Mouse (Mus musculus) right cerebral cortex, adult 18-20 months (tissue): ENCODE data around the gene Ddr1.
A peak's percentile ranks its signal among the peaks of the same experiment; 100 is the strongest.

ENCODE experiments used
- DNase-seq: peaks from one replicate; pipeline ENCODE4 v3.0.0; 2022; ENCODE audit warnings: mixed read lengths

Gene Ddr1

GRCm38 (mm10) chr17:35689936-35690645 is 14.3 kb downstream of the Ddr1 start:
- DNase-seq = no peak

- DNase-seq = no peak
Observed at GRCm38 (mm10) chr17:35688347-35689175, 15.9 kb downstream of the Ddr1 start.

- no peak for DNase-seq
Observed at GRCm38 (mm10) chr17:35685061-35685460, 19.4 kb downstream of the Ddr1 start.

GRCm38 (mm10) chr17:35681986-35682385 is 22.4 kb downstream of the Ddr1 start:
- DNase-seq = no peak

- no peak for DNase-seq
Observed at GRCm38 (mm10) chr17:35680591-35680990, 23.8 kb downstream of the Ddr1 start.

- peak; percentile 94 for DNase-seq
Observed at GRCm38 (mm10) chr17:35673416-35674035, 30.9 kb downstream of the Ddr1 start, which contains the start of gene Gtf2h4. Gtf2h4 (minus strand) TSS chr17:35673739.

- DNase-seq = no peak
Observed at GRCm38 (mm10) chr17:35672527-35672926, 31.9 kb downstream of the Ddr1 start.

- DNase-seq = no peak
Observed at GRCm38 (mm10) chr17:35671846-35672245, 32.6 kb downstream of the Ddr1 start.

- no peak for DNase-seq
Observed at GRCm38 (mm10) chr17:35669731-35670130, 34.7 kb downstream of the Ddr1 start.

- peak; percentile 97 for DNase-seq
Observed at GRCm38 (mm10) chr17:35667334-35668065, 36.9 kb downstream of the Ddr1 start, which contains the start of gene Vars2. Vars2 (minus strand) TSS chr17:35667592.

- DNase-seq = no peak
Observed at GRCm38 (mm10) chr17:35666851-35667256, 37.6 kb downstream of the Ddr1 start.

- DNase-seq = peak; percentile 55
Observed at GRCm38 (mm10) chr17:35665957-35666515, 38.4 kb downstream of the Ddr1 start.

- DNase-seq = no peak
Observed at GRCm38 (mm10) chr17:35653086-35653485, 51.3 kb downstream of the Ddr1 start.

- no peak for DNase-seq
Observed at GRCm38 (mm10) chr17:35649429-35649828, 55.0 kb downstream of the Ddr1 start.

- no peak for DNase-seq
Observed at GRCm38 (mm10) chr17:35643609-35644236, 60.7 kb downstream of the Ddr1 start, which contains the start of gene Mucl3. Mucl3 (minus strand) TSS chr17:35643695.

- DNase-seq = no peak
Observed at GRCm38 (mm10) chr17:35639352-35639751, 65.1 kb downstream of the Ddr1 start.

GRCm38 (mm10) chr17:35638475-35639190 is 65.8 kb downstream of the Ddr1 start:
- DNase-seq = peak; percentile 44

GRCm38 (mm10) chr17:35636363-35636762 is 68.1 kb downstream of the Ddr1 start:
- peak; percentile 29 for DNase-seq

GRCm38 (mm10) chr17:35635699-35636111 is 68.7 kb downstream of the Ddr1 start:
- peak; percentile 85 for DNase-seq

GRCm38 (mm10) chr17:35635202-35635601 is 69.2 kb downstream of the Ddr1 start:
- no peak for DNase-seq

- DNase-seq = peak; percentile 70
Observed at GRCm38 (mm10) chr17:35633992-35634391, 70.4 kb downstream of the Ddr1 start.
